Mouse (Mus musculus): ENCODE results near the gene Tnfaip2. TPM values are rescaled to one million over a fixed set of nuclear protein-coding genes. Genes with fewer than 3 reads are reported as not detected.

The Tnfaip2 gene
- polyA plus RNA-seq, 1 experiment from 2014 or later, result 12.8 TPM

- 64% methylated on average over 5 of the region's 5 CpGs for WGBS
- no peak for DNase-seq (ENCODE audit: low spot score)
- H3K36me3 ChIP-seq, result no peaks in the 10 kb centered on the region
- peaks cover 15% of the 10 kb centered on the region for H3K27me3 ChIP-seq (ENCODE audit: insufficient read depth, poor library complexity, severe bottlenecking)
- no peaks in the 10 kb centered on the region for H3K9me3 ChIP-seq
- H3K27ac ChIP-seq, result no peak overlapping the region
- 0 out of 2 replicates have a peak, but pooled peaks cover 6% of the 10 kb centered on the region for H3K4me1 ChIP-seq
- no peak overlapping the region for H3K4me3 ChIP-seq
Observed at GRCm38 (mm10) chr12:111503571-111503970, 61.3 kb downstream of the Tnfaip2 start.

Other genes starting within 250 kb of the Tnfaip2 start
- gene Amn, start 171.4 kb upstream of the Tnfaip2 start, polyA plus RNA-seq (2016; fragmentation: Nextera tagmentation; extraction: Ambion mirVana), result 2.7 and 3.2 TPM in 2 replicates
- gene Cdc42bpb, start 64.8 kb upstream of the Tnfaip2 start, polyA plus RNA-seq (2016; fragmentation: Nextera tagmentation; extraction: Ambion mirVana), result 27.8 and 33.1 TPM in 2 replicates
- gene Lbhd2, start 35.7 kb upstream of the Tnfaip2 start, polyA plus RNA-seq (2016; fragmentation: Nextera tagmentation; extraction: Ambion mirVana), result 0.21 and 0.30 TPM in 2 replicates
- 14.5 and 14.6 TPM in 2 replicates for gene Exoc3l4, start 25.5 kb upstream of the Tnfaip2 start, polyA plus RNA-seq (2016; fragmentation: Nextera tagmentation; extraction: Ambion mirVana)
- gene Gm266, start 43.4 kb downstream of the Tnfaip2 start, polyA plus RNA-seq (2016; fragmentation: Nextera tagmentation; extraction: Ambion mirVana), result 4.6 and 15.2 TPM in 2 replicates
- 506 and 616 TPM in 2 replicates for gene Eif5, start 95.5 kb downstream of the Tnfaip2 start, polyA plus RNA-seq (2016; fragmentation: Nextera tagmentation; extraction: Ambion mirVana)
- 38.1 and 47.9 TPM in 2 replicates for gene Mark3, start 132.1 kb downstream of the Tnfaip2 start, polyA plus RNA-seq (2016; fragmentation: Nextera tagmentation; extraction: Ambion mirVana)
- gene Ckb, start 229.9 kb downstream of the Tnfaip2 start, polyA plus RNA-seq (2016; fragmentation: Nextera tagmentation; extraction: Ambion mirVana), result 408 and 575 TPM in 2 replicates
- 12.7 and 18.9 TPM in 2 replicates for gene Trmt61a, start 235.6 kb downstream of the Tnfaip2 start, polyA plus RNA-seq (2016; fragmentation: Nextera tagmentation; extraction: Ambion mirVana)

All from heart, embryonic 10.5 days (tissue).